Mouse (Mus musculus) kidney, embryonic 16.5 days (tissue): ENCODE data around the gene Mrpl53. TPM values are rescaled to one million over a fixed set of nuclear protein-coding genes. Genes with fewer than 3 reads are reported as not detected.

Experiments used
- ATAC-seq: fragments of 200-750 bp; cut with Nextera tagmentation; 2 replicates; pipeline ENCODE4 v1.8.0; 2017; ENCODE audit warnings: moderate TSS enrichment; ENCODE audit not compliant: low FRiP score, low TSS enrichment
- H3K27ac ChIP-seq: fragments of 300-500 bp; sonication (generic); 2 replicates; pipeline ENCODE4 v1.5.1; 2014; ENCODE audit warnings: low read length
- H3K27me3 ChIP-seq: fragments of 300-500 bp; sonication (generic); 2 replicates; pipeline ENCODE4 v1.6.1; 2014; ENCODE audit warnings: low read length, control low read depth, mixed read lengths; ENCODE audit not compliant: insufficient read depth
- H3K36me3 ChIP-seq: fragments of 300-500 bp; sonication (generic); 2 replicates; pipeline ENCODE4 v1.6.1; 2014; ENCODE audit warnings: low read length, control low read depth, mixed read lengths; ENCODE audit not compliant: insufficient read depth
- H3K4me1 ChIP-seq: fragments of 300-500 bp; sonication (generic); 2 replicates; pipeline ENCODE4 v1.6.1; 2014; ENCODE audit warnings: low read length, control low read depth, mixed read lengths; ENCODE audit not compliant: insufficient read depth
- H3K4me2 ChIP-seq: fragments of 300-500 bp; sonication (generic); replicated peaks from 2 replicates; pipeline ENCODE4 v1.6.1; 2014; ENCODE audit warnings: low read depth, low read length
- H3K4me3 ChIP-seq: fragments of 300-500 bp; sonication (generic); 2 replicates; pipeline ENCODE4 v1.5.1; 2014; ENCODE audit warnings: mild to moderate bottlenecking, low read length
- H3K9ac ChIP-seq: fragments of 300-500 bp; sonication (generic); replicated peaks from 2 replicates; pipeline ENCODE4 v1.6.1; 2014; ENCODE audit warnings: low read length
- H3K9me3 ChIP-seq: fragments of 300-500 bp; sonication (generic); 2 replicates; pipeline ENCODE4 v1.6.1; 2016; ENCODE audit warnings: low read length, control low read depth
- WGBS: fragments of 180-500 bp; shearing (Covaris S2); extraction: QIAGEN DNeasy Blood & Tissue Kit; methylation state at CpG from one replicate; pipeline ENCODE4 v1.1.7; 2014; 5-methylcytosine and 5-hydroxymethylcytosine counted together
- polyA plus RNA-seq: library from polyadenylated mRNA; unstranded; fragments of >200 nt; fragmentation: Nextera tagmentation; extraction: Ambion mirVana; gene quantifications from 2 replicates; pipeline ENCODE4 v1.2.1, GENCODE M21; 2015

The Mrpl53 gene
- polyA plus RNA-seq, 1 experiment from 2014 or later = 143 TPM

DNA sequence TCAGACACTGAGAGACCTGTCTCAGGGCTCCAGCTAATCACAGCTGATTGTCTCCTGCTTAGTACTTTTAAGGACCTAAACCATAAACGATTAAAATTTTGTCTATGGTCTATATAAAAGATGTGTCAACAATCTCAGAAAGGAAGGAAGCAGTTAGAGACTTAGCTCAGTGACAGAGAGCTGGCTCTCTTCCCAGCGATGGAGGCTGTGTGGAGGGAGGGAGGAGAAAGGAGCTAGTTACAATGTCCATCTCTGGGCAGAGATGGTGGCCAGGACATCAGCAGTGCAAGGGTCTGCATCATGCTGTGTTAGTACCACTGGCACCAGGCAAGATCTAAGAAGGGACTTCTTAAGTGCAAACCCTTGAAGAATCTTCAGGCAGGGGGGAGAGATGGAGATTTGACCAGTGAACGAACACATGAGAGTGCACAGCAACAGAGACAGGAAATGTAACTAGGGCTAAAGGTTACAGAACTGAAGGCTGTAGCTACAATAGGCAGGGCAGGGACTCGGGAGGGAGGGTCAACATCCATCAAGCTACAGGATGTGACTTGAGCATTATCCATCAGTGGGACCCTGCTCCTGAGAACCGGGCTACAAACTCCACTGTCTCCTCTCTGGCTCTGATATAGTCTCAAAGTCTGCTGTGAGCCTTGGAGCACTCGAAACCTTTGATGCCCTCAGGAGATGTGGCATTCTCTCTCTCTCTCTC lies 16.3 kb upstream of the Mrpl53 start:
- H3K4me2 ChIP-seq = no peak overlapping the region
- WGBS = 25% methylated on average over 6 of the region's 6 CpGs
- peak overlapping the region; percentile 26 for H3K27ac ChIP-seq
- ATAC-seq = 0 out of 2 replicates have a peak, but pooled peaks have one; percentile 18
- peaks cover 7% of the 10 kb centered on the region for H3K4me1 ChIP-seq
- H3K27me3 ChIP-seq = peaks cover 18% of the 10 kb centered on the region
- no peaks in the 10 kb centered on the region for H3K36me3 ChIP-seq
- H3K9me3 ChIP-seq = no peaks in the 10 kb centered on the region
- H3K9ac ChIP-seq = no peak overlapping the region
- no peak overlapping the region for H3K4me3 ChIP-seq

DNA sequence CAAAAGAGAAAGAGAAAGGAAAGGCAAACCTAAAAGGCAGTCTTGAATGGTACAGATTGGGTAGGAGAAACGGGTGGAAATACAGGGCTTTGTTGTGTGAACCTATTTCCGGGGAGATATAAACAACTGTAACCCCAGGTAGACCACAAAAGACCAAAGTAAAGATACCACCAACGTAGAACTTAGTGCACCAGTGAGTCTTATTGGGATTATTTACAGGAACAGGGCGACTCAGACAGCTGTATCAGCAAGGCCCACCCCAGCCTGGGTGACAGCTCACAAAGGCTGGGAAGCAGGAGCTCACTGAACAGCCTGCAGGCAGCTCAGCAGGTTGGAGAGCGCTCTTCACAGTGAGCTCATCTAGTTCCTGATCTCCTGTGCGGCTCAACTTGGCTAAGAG lies 12.9 kb upstream of the Mrpl53 start:
- no peaks in the 10 kb centered on the region for H3K9me3 ChIP-seq
- H3K27me3 ChIP-seq = no peaks in the 10 kb centered on the region
- no peak overlapping the region for H3K4me2 ChIP-seq
- WGBS = 50% methylated on average over 6 of the region's 6 CpGs
- no peaks in the 10 kb centered on the region for H3K36me3 ChIP-seq
- no peak overlapping the region for H3K9ac ChIP-seq
- ATAC-seq = no peak
- H3K27ac ChIP-seq = no peak overlapping the region
- H3K4me1 ChIP-seq = peaks cover 14% of the 10 kb centered on the region
- H3K4me3 ChIP-seq = no peak overlapping the region

DNA sequence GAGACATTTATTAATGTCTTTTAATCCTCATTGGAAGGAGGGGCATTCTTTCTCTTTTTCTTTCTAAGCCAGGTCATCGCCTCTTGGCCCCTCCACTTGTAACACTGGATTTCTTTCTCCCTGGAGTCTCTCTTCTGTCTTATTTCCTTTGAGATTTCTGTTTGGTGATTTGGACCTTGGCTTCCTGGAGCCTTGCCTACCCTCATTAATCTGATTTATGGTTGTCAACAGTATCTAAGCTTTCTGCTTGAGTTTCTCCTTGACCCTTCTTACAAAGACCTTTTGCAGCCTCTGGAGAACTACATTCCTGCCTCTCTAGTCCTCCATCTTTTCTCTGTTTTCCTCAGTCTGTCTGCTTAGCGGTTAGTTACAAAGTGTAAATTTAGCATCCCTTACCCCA lies 10.4 kb upstream of the Mrpl53 start:
- no peaks in the 10 kb centered on the region for H3K27me3 ChIP-seq
- H3K4me1 ChIP-seq = peaks cover 28% of the 10 kb centered on the region
- H3K9me3 ChIP-seq = no peaks in the 10 kb centered on the region
- ATAC-seq = no peak
- H3K27ac ChIP-seq = peak overlapping the region; percentile 47; the same call in 1 of the 2 replicates
- H3K4me2 ChIP-seq = no peak overlapping the region
- no peak overlapping the region for H3K9ac ChIP-seq
- H3K36me3 ChIP-seq = no peaks in the 10 kb centered on the region
- 26% methylated on average over 2 of the region's 2 CpGs for WGBS
- no peak overlapping the region for H3K4me3 ChIP-seq

DNA sequence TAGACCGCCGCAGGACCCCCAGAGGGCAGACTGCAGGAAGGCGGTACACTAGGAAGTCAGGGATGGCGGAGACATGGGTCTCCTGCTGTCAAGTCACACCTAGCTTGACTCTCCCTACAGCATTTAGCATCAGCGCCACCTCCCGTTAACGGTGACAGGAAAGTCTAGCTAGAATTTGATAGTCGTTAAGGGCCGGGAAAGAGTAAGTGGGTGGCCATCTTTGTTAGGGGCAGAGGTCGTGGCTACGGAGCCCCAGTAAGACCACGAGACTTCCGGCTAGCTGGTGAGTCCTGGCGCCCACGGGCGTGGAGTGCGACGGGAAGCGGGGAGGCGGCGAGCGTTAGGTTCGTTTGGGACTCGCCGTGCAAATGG lies 7.5 kb upstream of the Mrpl53 start, which contains the start of the genes Ccdc142 and Gm42688:
TSS of gene Ccdc142 (plus strand) at position 286 of the 372 bp plus-strand sequence.
TSS of gene Gm42688 (plus strand) at position 302 of the 372 bp plus-strand sequence.
- Histone ChIP-seq H3K27ac (peak within 1 kb of the TSS; percentile 84), H3K4me3 (peak within 1 kb of the TSS; percentile 71), H3K36me3 (no peaks in the 10 kb centered on the region), H3K4me2 (peak within 1 kb of the TSS; percentile 99), H3K9ac (peak within 1 kb of the TSS; percentile 86), H3K9me3 (no peaks in the 10 kb centered on the region), H3K27me3 (no peaks in the 10 kb centered on the region), H3K4me1 (peaks cover 30% of the 10 kb centered on the region)
- under 1% methylated on average over 25 of the region's 25 CpGs for WGBS
- ATAC-seq = peak; percentile 89

DNA sequence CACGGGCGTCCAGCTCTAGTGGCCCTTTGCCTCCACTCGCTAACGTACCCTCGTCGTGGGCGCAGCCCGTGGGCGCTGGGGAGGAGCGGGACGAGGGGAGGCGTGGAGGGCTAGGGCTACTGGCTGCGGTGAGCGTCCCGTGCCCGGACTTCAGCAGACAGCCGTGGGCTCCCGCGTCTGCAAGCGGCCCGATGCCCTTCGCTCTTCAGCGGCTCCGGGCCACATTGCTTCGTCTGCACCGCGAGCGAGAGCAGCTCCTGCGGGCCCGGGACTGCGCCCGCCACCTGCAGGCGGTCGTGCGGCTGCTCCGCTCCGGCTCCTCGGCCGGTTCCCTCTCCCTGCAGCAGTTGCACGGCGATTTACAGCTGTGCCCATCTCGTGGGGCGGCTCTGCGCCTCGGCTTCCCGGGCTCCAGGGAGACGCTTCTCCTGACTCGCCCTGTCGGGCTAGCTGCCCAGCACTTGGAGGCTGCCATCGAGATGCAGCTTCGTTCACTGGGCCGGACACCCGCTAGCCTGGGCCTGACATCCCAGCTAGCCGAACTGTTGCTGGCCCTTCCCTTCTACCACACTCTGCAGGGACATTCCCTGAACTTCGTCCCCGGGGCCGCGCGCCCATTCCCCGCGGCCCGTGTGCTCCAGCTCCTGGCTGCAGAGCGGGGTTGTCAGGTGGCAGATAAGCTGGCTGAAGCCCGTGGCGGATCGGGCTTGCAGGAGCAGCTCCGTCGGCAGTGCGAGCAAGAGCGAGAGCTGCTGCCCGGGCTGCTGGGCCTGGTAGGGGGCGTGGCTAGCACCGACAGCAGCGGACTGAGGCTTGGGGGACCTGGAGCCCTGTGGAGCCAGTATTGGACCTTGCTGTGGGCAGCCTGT lies 6.9 kb upstream of the Mrpl53 start:
- H3K27ac ChIP-seq = peak overlapping the region; percentile 84
- peak overlapping the region; percentile 99 for H3K4me2 ChIP-seq
- no peaks in the 10 kb centered on the region for H3K36me3 ChIP-seq
- H3K9me3 ChIP-seq = no peaks in the 10 kb centered on the region
- ATAC-seq = peak; percentile 79
- H3K4me1 ChIP-seq = peaks cover 30% of the 10 kb centered on the region
- H3K4me3 ChIP-seq = peak overlapping the region; percentile 71
- under 1% methylated on average over 73 of the region's 74 CpGs for WGBS
- H3K9ac ChIP-seq = peak overlapping the region; percentile 86
- H3K27me3 ChIP-seq = no peaks in the 10 kb centered on the region

DNA sequence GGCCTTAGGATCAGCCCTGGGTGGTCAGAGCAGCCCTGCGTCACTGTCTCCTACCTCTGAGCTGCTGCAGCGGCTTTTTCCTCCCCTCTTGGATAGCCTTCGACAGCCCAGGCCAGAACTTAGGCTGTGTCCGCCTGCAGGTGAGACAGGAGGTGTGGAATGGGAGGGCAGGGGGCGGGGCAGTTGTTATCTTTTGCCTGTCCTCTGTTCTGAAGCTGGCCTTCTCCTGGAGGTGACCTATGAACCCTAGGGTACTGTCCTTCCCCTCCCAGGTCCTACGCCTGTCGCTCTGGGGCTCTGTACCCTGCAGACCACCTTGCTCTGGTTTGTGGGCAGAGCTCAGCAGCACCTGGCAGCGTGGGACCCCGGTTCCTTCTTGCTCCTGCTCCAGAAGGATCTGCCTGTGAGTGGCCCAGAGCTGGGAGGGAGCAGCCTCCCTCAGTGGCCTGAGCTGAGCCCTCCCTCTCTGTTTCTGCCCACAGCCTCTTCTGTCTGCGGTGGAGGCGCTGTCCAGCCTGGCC lies 5.7 kb upstream of the Mrpl53 start:
- Histone ChIP-seq H3K4me1 (peaks cover 31% of the 10 kb centered on the region), H3K4me3 (no peak overlapping the region; the same call in 1 of the 2 replicates), H3K27ac (no peak overlapping the region), H3K36me3 (no peaks in the 10 kb centered on the region), H3K9ac (no peak overlapping the region), H3K4me2 (peak overlapping the region; percentile 99; the same call in 1 of the 2 replicates), H3K9me3 (no peaks in the 10 kb centered on the region), H3K27me3 (no peaks in the 10 kb centered on the region)
- WGBS = 53% methylated on average over 11 of the region's 11 CpGs
- ATAC-seq = no peak

DNA sequence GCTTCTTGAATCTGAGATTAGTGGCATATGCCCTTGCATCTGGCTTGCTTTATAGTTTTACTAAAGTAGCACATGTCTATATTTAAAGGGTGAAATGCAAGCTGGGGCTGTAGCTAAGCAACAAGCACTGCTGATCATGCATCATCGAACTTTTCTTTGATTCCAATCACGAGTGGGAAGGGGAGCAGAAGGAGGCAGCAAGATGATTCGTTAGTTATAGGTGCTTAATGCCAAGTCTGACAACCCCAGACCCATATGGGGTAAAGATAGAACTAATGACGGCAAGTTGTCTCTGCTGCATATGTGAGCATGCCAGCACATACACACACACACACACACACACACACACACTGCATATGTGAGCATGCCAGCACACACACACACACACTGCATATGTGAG lies 4.7 kb upstream of the Mrpl53 start:
- ATAC-seq = no peak
- no peak overlapping the region for H3K4me2 ChIP-seq
- no peak overlapping the region for H3K9ac ChIP-seq
- WGBS = 77% methylated on average over 4 of the region's 4 CpGs
- H3K27ac ChIP-seq = no peak overlapping the region
- no peaks in the 10 kb centered on the region for H3K36me3 ChIP-seq
- H3K4me1 ChIP-seq = peaks cover 28% of the 10 kb centered on the region
- no peaks in the 10 kb centered on the region for H3K9me3 ChIP-seq
- H3K27me3 ChIP-seq = no peaks in the 10 kb centered on the region
- no peak overlapping the region for H3K4me3 ChIP-seq

DNA sequence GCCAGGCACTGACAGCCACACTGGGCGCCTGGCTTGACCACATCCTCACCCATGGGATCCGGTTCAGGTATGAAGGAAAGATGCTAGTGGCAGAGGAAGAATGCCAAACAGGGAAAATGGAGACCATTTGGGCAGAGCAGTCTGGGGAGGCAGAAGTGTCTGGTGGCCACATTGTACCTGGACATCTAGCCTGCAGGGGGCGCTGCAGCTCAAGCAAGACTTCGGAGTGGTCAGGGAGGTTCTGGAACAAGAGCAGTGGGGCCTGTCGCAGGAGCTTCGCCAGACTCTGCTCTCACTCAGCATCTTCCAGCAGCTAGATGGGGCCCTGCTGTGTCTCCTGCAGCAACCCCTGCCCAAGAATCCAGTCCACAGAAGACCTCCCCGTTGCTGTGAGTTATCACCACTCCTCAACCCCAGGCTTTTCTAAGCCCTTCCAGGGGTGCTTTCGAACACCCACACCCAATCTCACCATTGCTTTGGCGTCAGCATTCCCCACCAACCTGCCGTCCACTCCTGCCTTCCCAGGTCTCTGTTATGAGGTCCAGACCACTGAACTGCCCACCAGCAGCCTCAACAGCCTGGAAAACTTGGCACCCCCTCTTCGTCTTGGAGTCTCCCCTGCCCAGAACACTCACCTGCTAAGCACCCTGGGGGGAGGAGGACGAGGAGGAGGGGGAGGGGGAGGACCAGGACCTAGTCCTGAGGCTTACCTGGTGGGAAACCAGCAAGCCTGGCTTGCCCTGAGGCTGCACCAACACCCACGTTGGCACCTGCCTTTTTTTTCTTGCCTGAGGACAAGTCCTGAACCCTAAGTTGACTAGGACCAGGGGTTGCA lies 1.1 kb upstream of the Mrpl53 start:
- Histone ChIP-seq H3K27me3 (no peaks in the 10 kb centered on the region), H3K27ac (peak overlapping the region; percentile 88; the same call in 1 of the 2 replicates), H3K9me3 (no peaks in the 10 kb centered on the region), H3K36me3 (no peaks in the 10 kb centered on the region; the same call in 1 of the 2 replicates), H3K4me1 (peaks cover 23% of the 10 kb centered on the region), H3K4me3 (peak overlapping the region; percentile 98; the same call in 1 of the 2 replicates), H3K9ac (peak overlapping the region; percentile 95), H3K4me2 (peak overlapping the region; percentile 69)
- peak; percentile 20; the same call in 1 of the 2 replicates for ATAC-seq
- whole genome bisulfite sequencing = 37% methylated on average over 13 of the region's 13 CpGs

DNA sequence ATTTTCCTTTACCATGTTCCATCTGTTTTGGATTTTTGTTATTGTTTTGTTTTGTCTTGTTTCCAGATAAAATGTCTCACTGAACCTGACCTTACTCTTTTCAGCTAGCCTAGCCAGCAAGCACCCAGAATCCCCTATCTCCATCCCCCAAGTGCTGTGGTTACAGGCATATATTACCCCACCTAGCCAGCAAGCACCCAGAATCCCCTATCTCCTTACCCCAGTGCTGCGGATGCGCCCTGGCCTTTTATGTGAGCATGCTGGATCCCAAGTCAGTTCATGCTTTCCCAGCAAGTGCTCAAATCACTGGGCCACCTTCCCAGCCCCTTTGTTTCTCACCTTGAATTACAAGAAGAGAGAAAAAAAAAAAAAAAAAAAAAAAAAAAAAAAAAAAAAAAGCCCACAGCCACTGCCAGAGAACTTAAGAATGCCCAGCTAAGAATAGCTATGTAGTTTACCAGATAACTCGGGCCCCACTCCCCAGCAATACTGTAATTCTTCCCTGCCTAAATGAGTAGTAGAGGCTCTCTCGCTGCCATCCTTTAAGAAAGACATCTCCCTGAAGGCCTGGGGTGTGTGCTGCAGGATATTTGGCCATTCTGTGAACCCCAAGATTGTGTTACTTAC lies 2.8 kb downstream of the Mrpl53 start:
- H3K4me3 ChIP-seq = no peak overlapping the region
- H3K4me1 ChIP-seq = peaks cover 28% of the 10 kb centered on the region
- 89% methylated on average over 4 of the region's 4 CpGs for WGBS
- ATAC-seq = no peak
- H3K27ac ChIP-seq = no peak overlapping the region
- no peak overlapping the region for H3K4me2 ChIP-seq
- H3K36me3 ChIP-seq = no peaks in the 10 kb centered on the region; the same call in 1 of the 2 replicates
- no peaks in the 10 kb centered on the region for H3K27me3 ChIP-seq
- H3K9me3 ChIP-seq = no peaks in the 10 kb centered on the region
- no peak overlapping the region for H3K9ac ChIP-seq
